Mouse (Mus musculus) ES-Bruce4 (cell line): Measurements from ENCODE around the gene Trank1. TPM values are rescaled to one million over a fixed set of nuclear protein-coding genes. Genes with fewer than 3 reads are reported as not detected.

Experiments
- H3K27ac ChIP-seq: 2 replicates; pipeline ENCODE4 v1.5.1; 2012; ENCODE audit warnings: low read length, inconsistent platforms; ENCODE audit not compliant: insufficient read depth
- H3K27me3 ChIP-seq: 2 replicates; pipeline ENCODE4 v1.6.1; 2012; ENCODE audit warnings: mild to moderate bottlenecking, low read length, inconsistent platforms; ENCODE audit not compliant: control insufficient read depth, poor library complexity, insufficient read depth, severe bottlenecking
- H3K36me3 ChIP-seq: 2 replicates; pipeline ENCODE4 v1.6.1; 2012; ENCODE audit warnings: inconsistent platforms, mild to moderate bottlenecking, low read length, moderate library complexity; ENCODE audit not compliant: control insufficient read depth, poor library complexity, insufficient read depth, severe bottlenecking
- H3K4me1 ChIP-seq: one replicate; pipeline ENCODE4 v1.8.1; 2011; ENCODE audit warnings: low read length; ENCODE audit not compliant: control insufficient read depth, insufficient read depth
- H3K4me3 ChIP-seq: 2 replicates; pipeline ENCODE4 v1.5.1; 2011; ENCODE audit warnings: low read depth, mild to moderate bottlenecking, low read length
- H3K9ac ChIP-seq: 2 replicates; pipeline ENCODE4 v1.6.1; 2012; ENCODE audit warnings: low read depth, mild to moderate bottlenecking, inconsistent platforms; ENCODE audit not compliant: poor library complexity, severe bottlenecking
- H3K9me3 ChIP-seq: replicated peaks from 2 replicates; pipeline ENCODE4 v1.6.1; 2012; ENCODE audit warnings: mild to moderate bottlenecking, low read length, inconsistent platforms; ENCODE audit not compliant: control insufficient read depth, poor library complexity, insufficient read depth, severe bottlenecking
- CTCF ChIP-seq: IDR thresholded peaks from one replicate; pipeline ENCODE4 v1.8.1; 2011; ENCODE audit warnings: low read depth, low read length
- EP300 ChIP-seq: IDR thresholded peaks from 2 replicates; pipeline ENCODE4 v1.6.1; 2011; ENCODE audit warnings: low read depth, low read length; ENCODE audit not compliant: insufficient read depth
- POLR2A ChIP-seq: IDR thresholded peaks from one replicate; pipeline ENCODE4 v1.8.1; 2011; ENCODE audit warnings: low read length; ENCODE audit not compliant: insufficient read depth
- polyA plus RNA-seq: library from polyadenylated mRNA; stranded (reverse); fragments of >200 nt; gene quantifications from 2 replicates; pipeline ENCODE4 v1.2.4, GENCODE M21; 2011; ENCODE audit warnings: low read depth; ENCODE audit not compliant: missing spikeins, insufficient read depth, insufficient read length

Gene Trank1
- 0.37 and 0.90 TPM in 2 replicates for polyA plus RNA-seq

DNA sequence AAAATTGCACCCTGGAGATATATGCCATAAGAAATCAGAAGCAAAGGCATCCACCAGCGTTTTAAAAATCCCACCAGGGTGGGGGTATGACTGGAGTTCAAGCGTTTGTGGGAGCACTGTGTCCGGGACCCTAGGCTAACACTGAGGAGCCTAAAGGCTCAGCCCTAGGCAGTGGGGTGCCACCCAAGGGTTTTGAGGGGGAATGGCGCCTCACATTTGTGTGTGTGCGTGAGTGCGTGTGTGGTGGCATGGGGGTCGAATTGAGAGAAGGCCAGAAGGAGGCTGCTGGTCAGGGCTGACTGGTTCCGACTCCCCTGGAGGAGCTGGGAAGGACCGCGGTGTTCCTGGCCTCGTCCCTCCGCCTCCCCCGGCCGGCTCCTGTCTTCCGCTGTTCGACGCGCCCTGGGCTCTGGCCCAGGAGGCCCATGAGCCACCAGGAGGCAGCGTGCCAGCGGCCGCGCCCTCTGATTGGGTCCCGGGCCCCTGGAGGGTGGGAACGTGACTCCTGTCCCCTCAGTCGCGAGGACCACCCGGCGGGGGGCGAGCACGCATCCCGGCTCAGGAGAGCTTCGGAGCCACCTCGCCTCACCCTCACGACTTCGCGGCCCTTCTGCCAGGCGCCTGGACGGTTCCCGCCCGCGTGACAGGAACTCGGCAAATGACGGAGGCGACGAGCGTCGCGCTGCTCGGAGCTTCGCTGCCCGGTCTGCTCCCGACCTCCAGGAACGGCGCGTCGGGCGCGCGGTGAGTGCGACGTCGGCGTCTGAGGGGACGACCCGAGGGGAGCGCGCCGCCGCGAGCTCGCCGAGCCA lies at the start of gene Trank1:
Gene Trank1 (plus strand): TSS at position 709 of the 812 bp plus-strand sequence.
- H3K27ac ChIP-seq: no peak within 1 kb of the TSS

DNA sequence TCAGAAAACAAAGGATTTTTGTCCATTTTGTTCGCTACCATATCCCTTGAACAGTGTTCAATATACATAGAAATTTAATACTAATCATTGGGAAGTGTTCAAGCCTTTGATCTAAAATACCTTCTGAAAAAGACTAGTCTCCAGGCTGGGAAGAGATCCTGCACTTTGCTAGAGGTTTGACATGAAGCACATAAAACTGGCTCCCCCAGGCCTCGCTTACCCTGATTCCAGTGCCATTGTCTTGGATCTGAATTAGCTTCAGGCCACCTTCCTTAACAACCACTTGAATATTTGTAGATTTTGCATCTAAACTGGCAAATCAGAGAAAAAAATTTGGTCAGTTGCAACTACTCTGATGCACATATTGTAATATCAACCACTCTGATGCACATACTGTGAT lies 43.5 kb upstream of the Trank1 start:
- Histone ChIP-seq H3K27me3 (no peaks in the 10 kb centered on the region), H3K9ac (no peak overlapping the region), H3K4me1 (no peaks in the 10 kb centered on the region), H3K9me3 (peaks cover 2% of the 10 kb centered on the region; the same call in 1 of the 2 replicates), H3K36me3 (peaks cover 28% of the 10 kb centered on the region), H3K27ac (no peak overlapping the region), H3K4me3 (no peak overlapping the region)
- TF ChIP-seq CTCF: no peak
- no peak for TF ChIP-seq EP300
- TF ChIP-seq POLR2A: no peak

More for the DNA sequence above, at the start of gene Trank1:
- no peak for TF ChIP-seq POLR2A
- TF ChIP-seq EP300: no peak
- TF ChIP-seq CTCF: no peak
- Histone ChIP-seq H3K4me1 (no peaks in the 10 kb centered on the region), H3K4me3 (peak within 1 kb of the TSS; percentile 56), H3K27me3 (peaks cover 22% of the 10 kb centered on the region), H3K9me3 (peaks cover 6% of the 10 kb centered on the region), H3K36me3 (no peaks in the 10 kb centered on the region), H3K9ac (peak within 1 kb of the TSS; percentile 73)

DNA sequence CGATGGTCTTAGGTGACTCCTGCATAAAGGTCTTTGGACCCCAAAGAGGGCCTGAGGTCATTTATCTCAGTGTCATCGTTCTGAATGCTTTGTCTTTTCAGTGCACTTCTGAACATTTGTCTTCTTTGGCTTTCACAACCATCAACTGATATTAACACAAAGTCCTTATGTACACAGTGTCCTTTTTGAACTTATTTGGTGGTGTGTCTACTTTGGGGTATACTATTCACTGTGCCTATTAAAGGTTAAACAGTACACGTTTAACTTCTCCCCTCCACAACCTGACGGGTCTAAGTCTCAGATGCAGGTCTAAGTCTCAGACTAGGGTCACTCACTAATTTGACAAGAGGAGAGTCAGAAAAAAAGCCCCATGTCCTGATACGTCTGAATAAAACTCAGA lies 40.9 kb upstream of the Trank1 start:
- H3K36me3 ChIP-seq: peaks cover 35% of the 10 kb centered on the region
- TF ChIP-seq POLR2A (no peak), EP300 (no peak), CTCF (no peak)

DNA sequence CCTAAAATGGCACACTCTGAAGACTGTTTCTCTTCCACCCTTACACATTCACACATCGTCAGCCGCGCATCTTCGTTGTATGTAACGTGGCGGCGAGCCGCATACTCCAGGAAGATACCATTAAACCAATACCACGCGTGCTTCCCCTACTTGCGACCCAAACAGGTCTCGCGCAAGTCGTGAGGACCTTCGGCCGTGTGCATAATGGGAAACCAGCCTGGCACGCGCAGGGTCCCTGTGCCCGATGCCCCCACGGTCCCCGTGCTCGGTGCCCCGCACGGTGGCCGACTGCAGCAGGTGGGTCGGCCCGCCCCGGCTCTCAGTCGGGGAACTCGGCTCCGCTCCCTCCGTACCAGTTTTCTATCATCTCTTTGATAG lies 40.5 kb upstream of the Trank1 start:
- peak overlapping the region; percentile 82 for H3K4me3 ChIP-seq
- H3K4me1 ChIP-seq: no peaks in the 10 kb centered on the region
- peaks cover 9% of the 10 kb centered on the region for H3K9me3 ChIP-seq
- no peak for TF ChIP-seq POLR2A
- TF ChIP-seq CTCF: no peak
- no peak for TF ChIP-seq EP300
- peak overlapping the region; percentile 85 for H3K9ac ChIP-seq
- no peaks in the 10 kb centered on the region for H3K27me3 ChIP-seq
- H3K36me3 ChIP-seq: peaks cover 32% of the 10 kb centered on the region
- peak overlapping the region; percentile 24; the same call in 1 of the 2 replicates for H3K27ac ChIP-seq

More for the DNA sequence above, 40.9 kb upstream of the Trank1 start:
- H3K9ac ChIP-seq: peak overlapping the region; percentile 85
- peaks cover 9% of the 10 kb centered on the region for H3K9me3 ChIP-seq
- no peaks in the 10 kb centered on the region for H3K27me3 ChIP-seq
- 0 out of 2 replicates have a peak overlapping the region, but pooled peaks have one; percentile 24 for H3K27ac ChIP-seq
- H3K4me3 ChIP-seq: peak overlapping the region; percentile 82
- H3K4me1 ChIP-seq: no peaks in the 10 kb centered on the region

DNA sequence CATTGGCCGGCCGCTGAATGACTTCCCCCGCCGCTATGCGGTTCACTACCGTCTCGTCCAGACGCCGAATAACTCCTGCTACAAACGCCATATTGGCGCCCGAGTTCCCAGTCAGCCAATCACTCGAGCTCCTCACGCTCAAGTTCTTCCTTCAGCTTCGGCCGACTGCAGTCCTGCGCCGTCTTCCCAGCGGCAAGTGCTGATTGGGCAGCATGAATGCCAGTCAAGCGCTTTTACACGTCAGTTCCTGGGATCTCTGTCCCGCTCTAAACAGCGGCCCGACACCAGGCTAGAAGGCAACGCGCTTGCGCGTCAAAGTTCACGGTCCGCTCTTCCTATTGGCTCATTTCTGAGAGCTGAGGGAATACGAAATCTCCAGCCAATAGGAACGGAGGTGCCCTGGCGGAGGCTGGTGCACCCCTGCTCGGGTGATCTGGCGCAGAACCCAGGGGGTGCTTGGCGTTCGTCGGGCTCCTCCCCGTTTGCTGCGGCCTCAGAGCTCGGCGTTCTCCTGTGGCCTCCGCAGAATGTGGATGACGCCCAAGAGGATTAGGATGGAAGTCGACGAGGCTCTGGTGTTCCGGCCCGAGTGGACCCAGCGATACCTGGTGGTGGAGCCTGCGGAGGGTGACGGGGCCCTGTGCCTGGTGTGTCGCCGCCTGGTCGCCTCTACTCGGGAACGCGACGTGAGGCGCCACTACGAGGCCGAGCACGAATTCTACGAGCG lies 39.9 kb upstream of the Trank1 start, which contains the start of the genes Mlh1 and Epm2aip1:
Gene Mlh1 (minus strand): TSS at position 358 of the 727 bp plus-strand sequence.
Gene Epm2aip1 (plus strand): TSS at position 496 of the 727 bp plus-strand sequence.
- H3K4me3 ChIP-seq: peak within 1 kb of the TSS; percentile 83
- H3K27me3 ChIP-seq: no peaks in the 10 kb centered on the region
- H3K27ac ChIP-seq: peak within 1 kb of the TSS; percentile 71
- peak within 1 kb of the TSS; percentile 85 for H3K9ac ChIP-seq
- peaks cover 9% of the 10 kb centered on the region for H3K9me3 ChIP-seq
- peaks cover 28% of the 10 kb centered on the region for H3K36me3 ChIP-seq
- TF ChIP-seq POLR2A (peak; percentile 56), CTCF (no peak)
- H3K4me1 ChIP-seq: no peaks in the 10 kb centered on the region
